Mouse (Mus musculus) forebrain, embryonic 14.5 days (tissue): ENCODE data around the gene Ssu72. TPM values are rescaled to one million over a fixed set of nuclear protein-coding genes. Genes with fewer than 3 reads are reported as not detected.

ENCODE experiments used
- ATAC-seq: fragments of 200-750 bp; cut with Nextera tagmentation; 2 replicates; pipeline ENCODE4 v1.8.0; 2017; ENCODE audit warnings: mild to moderate bottlenecking, moderate library complexity
- DNase-seq: peaks from one replicate; pipeline ENCODE4 v3.0.0-alpha.2; 2015; ENCODE audit warnings: low spot score
- H3K27ac ChIP-seq: fragments of 300-500 bp; sonication (generic); 2 replicates; pipeline ENCODE4 v1.5.1; 2014; ENCODE audit warnings: low read depth, mild to moderate bottlenecking, control low read depth, low read length, moderate library complexity
- H3K27me3 ChIP-seq: fragments of 300-500 bp; sonication (generic); replicated peaks from 2 replicates; pipeline ENCODE4 v1.6.1; 2014; ENCODE audit warnings: low read length, control low read depth, mixed read lengths; ENCODE audit not compliant: control insufficient read depth, insufficient read depth
- H3K36me3 ChIP-seq: fragments of 300-500 bp; sonication (generic); 2 replicates; pipeline ENCODE4 v1.6.1; 2014; ENCODE audit warnings: low read length, control low read depth; ENCODE audit not compliant: control insufficient read depth, insufficient read depth
- H3K4me1 ChIP-seq: fragments of 300-500 bp; sonication (generic); 2 replicates; pipeline ENCODE4 v1.6.1; 2014; ENCODE audit warnings: antibody characterized with exemption, low read length, control low read depth; ENCODE audit not compliant: control insufficient read depth, insufficient read depth
- H3K4me2 ChIP-seq: fragments of 300-500 bp; sonication (generic); 2 replicates; pipeline ENCODE4 v1.6.1; 2014; ENCODE audit warnings: mild to moderate bottlenecking, control low read depth, low read length
- H3K4me3 ChIP-seq: fragments of 300-500 bp; sonication (generic); 2 replicates; pipeline ENCODE4 v1.5.1; 2014; ENCODE audit warnings: low read depth, low read length, control low read depth
- H3K9ac ChIP-seq: fragments of 300-500 bp; sonication (generic); 2 replicates; pipeline ENCODE4 v1.6.1; 2014; ENCODE audit warnings: mild to moderate bottlenecking, low read length, control low read depth, moderate library complexity
- H3K9me3 ChIP-seq: fragments of 300-500 bp; sonication (generic); replicated peaks from 2 replicates; pipeline ENCODE4 v1.6.1; 2016; ENCODE audit warnings: low read length, control low read depth, mixed read lengths; ENCODE audit not compliant: control insufficient read depth
- WGBS: fragments of 180-500 bp; shearing (Covaris S2); extraction: QIAGEN DNeasy Blood & Tissue Kit; methylation state at CpG from one replicate; pipeline ENCODE4 v1.1.7; 2014; 5-methylcytosine and 5-hydroxymethylcytosine counted together
- polyA plus RNA-seq: library from polyadenylated mRNA; unstranded; fragments of >200 nt; fragmentation: Nextera tagmentation; extraction: Ambion mirVana; gene quantifications from 2 replicates; pipeline ENCODE4 v1.2.1, GENCODE M21; 2014

Gene Ssu72
- polyA plus RNA-seq, 1 experiment from 2014 or later: 179 TPM

GRCm38 (mm10) chr4:155759862-155760612 lies 55.4 kb downstream of the Ssu72 start:
- Histone ChIP-seq H3K27ac (no peak overlapping the region), H3K27me3 (no peaks in the 10 kb centered on the region), H3K4me2 (peak overlapping the region; percentile 98), H3K36me3 (peaks cover 24% of the 10 kb centered on the region), H3K4me1 (peaks cover 16% of the 10 kb centered on the region), H3K9me3 (no peaks in the 10 kb centered on the region), H3K4me3 (peak overlapping the region; percentile 71), H3K9ac (peak overlapping the region; percentile 74)
- WGBS: 3% methylated on average over 10 of the region's 10 CpGs
- DNase-seq (peak; percentile 41), ATAC-seq (peak; percentile 29; the same call in 1 of the 2 replicates)

GRCm38 (mm10) chr4:155760613-155761355 lies 56.2 kb downstream of the Ssu72 start, which contains the start of gene Atad3a:
Gene Atad3a (minus strand): TSS chr4:155761093.
- under 1% methylated on average over 66 of the region's 68 CpGs for WGBS
- H3K4me1 ChIP-seq: peaks cover 16% of the 10 kb centered on the region
- no peak within 1 kb of the TSS for H3K27ac ChIP-seq
- H3K9me3 ChIP-seq: no peaks in the 10 kb centered on the region
- peaks cover 16% of the 10 kb centered on the region for H3K36me3 ChIP-seq
- peak within 1 kb of the TSS; percentile 98 for H3K4me2 ChIP-seq
- peak; percentile 97 for ATAC-seq
- peak within 1 kb of the TSS; percentile 71 for H3K4me3 ChIP-seq
- peak; percentile 97 for DNase-seq
- H3K9ac ChIP-seq: peak within 1 kb of the TSS; percentile 78
- H3K27me3 ChIP-seq: no peaks in the 10 kb centered on the region

DNA sequence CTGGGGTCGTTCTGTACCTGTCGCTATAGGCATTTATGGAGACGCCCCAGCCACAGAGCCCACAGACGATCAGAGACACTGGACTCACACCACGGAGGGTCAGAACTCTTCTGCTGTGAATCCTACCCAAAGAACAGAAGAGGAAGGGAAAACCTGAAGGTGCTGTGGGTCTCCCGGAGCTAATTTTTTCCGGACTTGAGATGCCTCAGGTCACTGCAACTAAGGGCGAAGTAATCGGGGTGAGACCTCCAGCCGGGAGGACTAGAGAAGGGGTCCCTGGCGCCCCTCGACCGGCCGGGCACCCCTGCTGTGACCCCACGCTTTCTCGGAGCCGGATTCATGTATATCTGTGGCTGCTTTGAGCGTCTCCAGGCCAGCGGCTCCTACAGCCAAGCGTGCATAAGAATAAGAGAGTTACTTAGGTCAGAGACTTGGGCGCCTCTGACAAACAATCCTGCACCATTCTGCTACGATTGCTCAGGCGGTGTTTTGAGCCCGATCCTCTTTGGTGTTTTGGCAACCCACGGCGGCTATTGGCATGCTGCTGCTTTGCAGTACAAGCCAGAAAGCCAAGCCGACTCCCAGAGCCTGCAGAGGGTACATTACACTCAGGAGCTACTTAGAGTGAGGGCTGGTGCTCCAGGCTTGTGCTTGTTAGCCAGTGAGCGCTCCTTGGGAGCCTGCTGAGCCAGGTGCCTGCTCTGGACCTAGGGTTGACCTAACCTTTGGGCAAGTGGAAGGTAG lies 56.9 kb downstream of the Ssu72 start:
- Histone ChIP-seq H3K9me3 (no peaks in the 10 kb centered on the region), H3K27me3 (no peaks in the 10 kb centered on the region), H3K4me3 (peak overlapping the region; percentile 71), H3K9ac (peak overlapping the region; percentile 78), H3K36me3 (peaks cover 9% of the 10 kb centered on the region), H3K4me2 (peak overlapping the region; percentile 98), H3K27ac (no peak overlapping the region), H3K4me1 (peaks cover 16% of the 10 kb centered on the region)
- 2% methylated on average over 28 of the region's 28 CpGs for WGBS
- DNase-seq (no peak), ATAC-seq (0 out of 2 replicates have a peak, but pooled peaks have one; percentile 1)

GRCm38 (mm10) chr4:155762357-155762756 lies 57.8 kb downstream of the Ssu72 start:
- DNase-seq (no peak), ATAC-seq (no peak)
- no peak overlapping the region for H3K9ac ChIP-seq
- H3K4me3 ChIP-seq: no peak overlapping the region
- no peaks in the 10 kb centered on the region for H3K27me3 ChIP-seq
- 93% methylated on average over 3 of the region's 3 CpGs for WGBS
- H3K27ac ChIP-seq: no peak overlapping the region
- H3K4me2 ChIP-seq: no peak overlapping the region
- H3K36me3 ChIP-seq: peaks cover 2% of the 10 kb centered on the region; the same call in 1 of the 2 replicates
- H3K9me3 ChIP-seq: no peaks in the 10 kb centered on the region
- peaks cover 16% of the 10 kb centered on the region for H3K4me1 ChIP-seq

DNA sequence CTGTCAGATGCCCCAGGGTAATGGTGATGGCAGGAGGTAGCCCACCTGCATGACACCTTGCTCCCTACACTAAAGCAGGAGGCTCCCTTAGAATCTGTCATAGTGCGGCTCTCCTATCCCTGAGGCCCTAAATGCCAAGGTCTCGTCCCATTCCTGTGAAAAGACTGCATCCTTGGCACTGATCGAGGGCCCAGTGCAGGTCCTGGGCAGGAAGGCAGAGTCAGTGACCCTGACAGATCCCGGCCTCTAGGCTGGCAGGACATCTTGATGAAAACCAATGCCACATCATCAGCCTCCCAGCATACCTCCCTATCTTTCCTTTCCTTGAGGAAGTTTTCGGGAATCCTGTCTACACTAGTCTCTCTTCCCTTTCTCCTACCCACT lies 64.9 kb downstream of the Ssu72 start:
- Histone ChIP-seq H3K9ac (peak overlapping the region; percentile 64), H3K4me2 (peak overlapping the region; percentile 69), H3K4me3 (peak overlapping the region; percentile 39), H3K4me1 (peaks cover 7% of the 10 kb centered on the region), H3K27ac (no peak overlapping the region), H3K27me3 (no peaks in the 10 kb centered on the region; the same call in 1 of the 2 replicates), H3K9me3 (no peaks in the 10 kb centered on the region), H3K36me3 (no peaks in the 10 kb centered on the region)
- WGBS: 53% methylated on average over 5 of the region's 5 CpGs
- ATAC-seq (no peak), DNase-seq (no peak)

GRCm38 (mm10) chr4:155769880-155770512 lies 65.4 kb downstream of the Ssu72 start:
- Histone ChIP-seq H3K27me3 (peaks cover under 1% of the 10 kb centered on the region; the same call in 1 of the 2 replicates), H3K9me3 (no peaks in the 10 kb centered on the region), H3K27ac (peak overlapping the region; percentile 35; the same call in 1 of the 2 replicates), H3K4me3 (peak overlapping the region; percentile 39), H3K36me3 (no peaks in the 10 kb centered on the region), H3K4me1 (peaks cover 7% of the 10 kb centered on the region), H3K4me2 (peak overlapping the region; percentile 69), H3K9ac (peak overlapping the region; percentile 64)
- DNase-seq (peak; percentile 87), ATAC-seq (peak; percentile 90)
- WGBS: under 1% methylated on average over 36 of the region's 39 CpGs

DNA sequence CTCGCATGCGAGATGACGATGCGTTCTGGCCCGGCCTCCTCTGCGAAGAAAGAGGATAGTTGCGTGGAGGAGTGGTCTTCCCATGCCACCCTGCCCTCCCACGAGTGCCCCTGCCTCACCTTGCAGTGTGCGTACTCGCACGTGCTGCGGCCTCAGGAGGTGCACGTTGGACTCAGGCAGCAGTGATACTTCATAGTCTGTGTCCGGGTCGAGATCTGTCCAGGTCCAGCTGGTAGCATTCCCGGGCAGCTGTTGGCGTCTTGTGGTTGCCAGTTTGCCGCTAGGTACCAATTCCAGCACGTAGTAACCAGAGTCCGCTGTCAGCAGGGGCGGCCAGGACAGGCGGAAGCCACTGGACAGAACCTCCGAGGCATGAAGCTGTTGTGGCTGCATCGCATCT lies 66.0 kb downstream of the Ssu72 start:
- ATAC-seq (peak; percentile 35), DNase-seq (no peak)
- Histone ChIP-seq H3K4me1 (peaks cover 7% of the 10 kb centered on the region), H3K4me3 (peak overlapping the region; percentile 39), H3K27me3 (peaks cover 4% of the 10 kb centered on the region; the same call in 1 of the 2 replicates), H3K36me3 (no peaks in the 10 kb centered on the region), H3K27ac (no peak overlapping the region), H3K4me2 (peak overlapping the region; percentile 69), H3K9ac (peak overlapping the region; percentile 64), H3K9me3 (no peaks in the 10 kb centered on the region)
- WGBS: 44% methylated on average over 24 of the region's 24 CpGs

GRCm38 (mm10) chr4:155771706-155772105 lies 67.1 kb downstream of the Ssu72 start:
- Histone ChIP-seq H3K4me1 (peaks cover 7% of the 10 kb centered on the region), H3K36me3 (no peaks in the 10 kb centered on the region), H3K27ac (no peak overlapping the region), H3K9me3 (no peaks in the 10 kb centered on the region), H3K9ac (no peak overlapping the region), H3K27me3 (peaks cover 4% of the 10 kb centered on the region; the same call in 1 of the 2 replicates), H3K4me2 (no peak overlapping the region), H3K4me3 (no peak overlapping the region)
- ATAC-seq: no peak
- DNase-seq: no peak
- 91% methylated on average over 2 of the region's 2 CpGs for WGBS
